Mouse (Mus musculus) lung, adult 2 months (tissue): ENCODE measurements around the gene Pip4k2c.

Source experiments
- CTCF ChIP-seq: fragments of 200-500 bp; IDR thresholded peaks from 2 replicates; pipeline ENCODE4 v1.5.1; 2011; ENCODE audit warnings: mild to moderate bottlenecking, low read length, control low read depth; ENCODE audit not compliant: insufficient read depth
- POLR2A ChIP-seq: fragments of 200-500 bp; IDR thresholded peaks from 2 replicates; pipeline ENCODE4 v1.6.1; 2011; ENCODE audit warnings: low read depth, mild to moderate bottlenecking, control low read depth, low read length, borderline replicate concordance; ENCODE audit errors: extremely low read depth

DNA sequence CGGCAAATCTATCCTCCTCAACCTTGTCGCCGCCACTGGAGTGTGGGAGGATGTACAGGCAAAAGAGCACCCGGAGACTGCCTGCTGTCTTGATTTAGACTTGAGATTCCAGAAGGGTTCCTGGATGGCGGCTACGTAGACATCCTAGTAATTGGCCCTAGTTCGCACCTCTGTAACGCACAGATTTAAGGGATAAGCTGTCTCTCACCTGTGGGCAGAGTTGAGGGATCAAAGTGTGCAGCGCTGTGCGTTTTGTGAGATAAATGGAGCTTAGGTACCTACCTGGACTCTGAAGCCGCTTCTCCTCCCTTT lies 45.0 kb downstream of the Pip4k2c start:
- TF ChIP-seq POLR2A (no peak), CTCF (no peak)
